Mouse (Mus musculus) lung, adult 2 months (tissue): ENCODE measurements around the gene Zfp628.

Source experiments
- CTCF ChIP-seq: fragments of 200-500 bp; IDR thresholded peaks from 2 replicates; pipeline ENCODE4 v1.5.1; 2011; ENCODE audit warnings: mild to moderate bottlenecking, low read length, control low read depth; ENCODE audit not compliant: insufficient read depth
- POLR2A ChIP-seq: fragments of 200-500 bp; IDR thresholded peaks from 2 replicates; pipeline ENCODE4 v1.6.1; 2011; ENCODE audit warnings: low read depth, mild to moderate bottlenecking, control low read depth, low read length, borderline replicate concordance; ENCODE audit errors: extremely low read depth

GRCm38 (mm10) chr7:4942673-4943072 lies 27.7 kb downstream of the Zfp628 start:
- no peak for TF ChIP-seq POLR2A
- no peak for TF ChIP-seq CTCF
